Mouse (Mus musculus) lung, postnatal 0 days (tissue): ENCODE data around the gene Gm20388. TPM values are rescaled to one million over a fixed set of nuclear protein-coding genes. Genes with fewer than 3 reads are reported as not detected.
A peak's percentile ranks its signal among the peaks of the same experiment; 100 is the strongest.

ENCODE experiments used
- ATAC-seq: fragments of 200-750 bp; cut with Nextera tagmentation; 2 replicates; pipeline ENCODE4 v1.8.0; 2017; ENCODE audit warnings: moderate library complexity
- DNase-seq: peaks from one replicate; pipeline ENCODE4 v3.0.0-alpha.2; 2016; ENCODE audit warnings: low spot score
- H3K27ac ChIP-seq: fragments of 300-500 bp; sonication (generic); 2 replicates; pipeline ENCODE4 v1.5.1; 2014; ENCODE audit warnings: antibody characterized with exemption, mild to moderate bottlenecking, low read length, mixed read lengths
- H3K27me3 ChIP-seq: fragments of 300-500 bp; sonication (generic); replicated peaks from 2 replicates; pipeline ENCODE4 v1.6.1; 2014; ENCODE audit warnings: low read length, mixed read lengths; ENCODE audit not compliant: insufficient read depth
- H3K36me3 ChIP-seq: fragments of 300-500 bp; sonication (generic); 2 replicates; pipeline ENCODE4 v1.6.1; 2014; ENCODE audit warnings: low read length, mixed read lengths; ENCODE audit not compliant: insufficient read depth
- H3K4me1 ChIP-seq: fragments of 300-500 bp; sonication (generic); 2 replicates; pipeline ENCODE4 v1.6.1; 2014; ENCODE audit warnings: antibody characterized with exemption, low read depth, low read length, mixed read lengths; ENCODE audit not compliant: insufficient read depth
- H3K4me2 ChIP-seq: fragments of 300-500 bp; sonication (generic); replicated peaks from 2 replicates; pipeline ENCODE4 v1.6.1; 2014; ENCODE audit warnings: low read depth, mild to moderate bottlenecking, low read length, moderate library complexity, mixed read lengths
- H3K4me3 ChIP-seq: fragments of 300-500 bp; sonication (generic); 2 replicates; pipeline ENCODE4 v1.5.1; 2014; ENCODE audit warnings: low read depth, low read length
- H3K9ac ChIP-seq: fragments of 300-500 bp; sonication (generic); replicated peaks from 2 replicates; pipeline ENCODE4 v1.6.1; 2014; ENCODE audit warnings: low read depth, mild to moderate bottlenecking
- H3K9me3 ChIP-seq: fragments of 300-500 bp; sonication (generic); 2 replicates; pipeline ENCODE4 v1.6.1; 2016; ENCODE audit warnings: low read length, mixed read lengths
- CTCF ChIP-seq: IDR thresholded peaks from 2 replicates; pipeline ENCODE4 v1.5.1; 2016; ENCODE audit warnings: antibody characterized with exemption, mild to moderate bottlenecking
- EP300 ChIP-seq: IDR thresholded peaks from 2 replicates; pipeline ENCODE4 v1.6.1; 2016; ENCODE audit warnings: antibody characterized with exemption, mild to moderate bottlenecking, control low read depth
- WGBS: fragments of 180-500 bp; shearing (Covaris S2); extraction: QIAGEN DNeasy Blood & Tissue Kit; methylation state at CpG from one replicate; pipeline ENCODE4 v1.1.7; 2014; 5-methylcytosine and 5-hydroxymethylcytosine counted together
- polyA plus RNA-seq: library from polyadenylated mRNA; unstranded; fragments of >200 nt; fragmentation: Nextera tagmentation; extraction: Ambion mirVana; gene quantifications from 2 replicates; pipeline ENCODE4 v1.2.1, GENCODE M21; 2015

Gene Gm20388
- polyA plus RNA-seq, 1 experiment from 2014 or later = not detected

DNA sequence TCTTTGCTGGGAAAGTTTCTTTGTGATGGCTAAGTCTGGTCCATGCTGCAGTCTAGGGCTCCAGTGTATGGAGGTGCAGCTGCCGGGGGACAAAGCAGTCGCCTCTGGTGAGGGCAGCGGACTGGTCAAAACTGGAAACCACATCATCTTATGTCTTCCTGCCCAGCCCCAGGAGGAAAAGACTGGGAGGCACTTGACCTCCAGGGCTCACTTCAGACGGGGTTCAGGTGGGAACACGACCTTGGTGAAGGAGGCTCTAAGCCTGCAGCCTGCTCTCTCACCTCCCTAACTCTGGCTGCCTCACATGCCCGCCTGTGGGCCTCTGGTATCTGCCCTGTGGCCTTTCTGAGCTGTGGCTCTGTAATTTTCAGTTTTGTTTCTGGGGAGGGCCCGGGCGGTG lies 623.4 kb downstream of the Gm20388 start:
- H3K9ac ChIP-seq = no peak overlapping the region
- no peak overlapping the region for H3K4me3 ChIP-seq
- H3K4me2 ChIP-seq = no peak overlapping the region
- WGBS = 63% methylated on average over 8 of the region's 8 CpGs
- DNase-seq (no peak), ATAC-seq (no peak)
- no peaks in the 10 kb centered on the region for H3K36me3 ChIP-seq
- H3K9me3 ChIP-seq = no peaks in the 10 kb centered on the region
- H3K27me3 ChIP-seq = no peaks in the 10 kb centered on the region
- peaks cover 32% of the 10 kb centered on the region for H3K4me1 ChIP-seq
- no peak overlapping the region for H3K27ac ChIP-seq
- TF ChIP-seq EP300 (no peak), CTCF (no peak)

DNA sequence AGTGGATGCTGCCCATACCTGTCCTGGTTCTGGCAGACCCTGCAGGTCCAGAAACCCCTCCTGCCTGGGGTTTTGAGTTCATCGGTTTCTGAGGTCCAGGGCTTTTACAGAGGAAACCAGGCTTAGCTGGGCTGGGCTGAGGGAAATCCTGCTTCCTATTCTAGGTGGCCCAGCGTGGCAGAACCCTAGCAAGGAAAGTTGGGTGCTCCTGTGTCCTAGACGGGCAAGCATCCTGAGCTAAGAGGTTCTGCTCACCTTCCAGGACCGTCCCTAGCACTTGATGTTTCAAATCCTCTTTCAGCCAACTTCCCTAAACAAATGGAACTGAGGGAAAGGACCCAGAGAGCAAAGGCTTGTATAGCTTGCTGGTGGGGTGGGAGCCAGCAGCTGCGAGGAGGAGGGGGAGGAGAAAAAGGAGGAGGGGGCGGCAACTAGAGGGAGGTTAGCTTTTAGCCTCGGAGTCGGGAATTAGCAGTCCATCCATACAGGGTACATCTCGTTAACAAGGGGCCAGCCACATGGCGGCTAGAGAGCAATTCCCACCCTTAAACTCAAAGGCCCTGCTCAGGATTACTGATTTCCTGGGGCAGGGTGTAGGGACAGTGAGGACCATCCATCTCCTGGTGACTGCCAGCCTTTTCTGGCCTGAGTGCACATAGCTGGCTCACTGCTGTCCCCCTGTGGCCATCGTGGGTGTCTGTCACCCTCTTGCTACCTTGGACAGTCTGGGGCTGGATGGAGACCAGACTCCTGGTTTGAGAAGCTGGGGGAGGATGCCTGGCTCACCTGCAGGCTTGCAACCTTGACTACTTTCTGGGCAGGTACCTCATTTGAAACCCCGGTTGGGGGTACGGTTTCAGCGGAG lies 624.1 kb downstream of the Gm20388 start:
- DNase-seq (peak; percentile 95), ATAC-seq (peak; percentile 20)
- Histone ChIP-seq H3K36me3 (no peaks in the 10 kb centered on the region), H3K27me3 (no peaks in the 10 kb centered on the region), H3K9ac (no peak overlapping the region), H3K4me2 (no peak overlapping the region), H3K4me1 (peaks cover 35% of the 10 kb centered on the region), H3K9me3 (no peaks in the 10 kb centered on the region), H3K27ac (no peak overlapping the region), H3K4me3 (no peak overlapping the region)
- 20% methylated on average over 14 of the region's 14 CpGs for whole genome bisulfite sequencing
- TF ChIP-seq CTCF (peak; percentile 100), EP300 (no peak)

DNA sequence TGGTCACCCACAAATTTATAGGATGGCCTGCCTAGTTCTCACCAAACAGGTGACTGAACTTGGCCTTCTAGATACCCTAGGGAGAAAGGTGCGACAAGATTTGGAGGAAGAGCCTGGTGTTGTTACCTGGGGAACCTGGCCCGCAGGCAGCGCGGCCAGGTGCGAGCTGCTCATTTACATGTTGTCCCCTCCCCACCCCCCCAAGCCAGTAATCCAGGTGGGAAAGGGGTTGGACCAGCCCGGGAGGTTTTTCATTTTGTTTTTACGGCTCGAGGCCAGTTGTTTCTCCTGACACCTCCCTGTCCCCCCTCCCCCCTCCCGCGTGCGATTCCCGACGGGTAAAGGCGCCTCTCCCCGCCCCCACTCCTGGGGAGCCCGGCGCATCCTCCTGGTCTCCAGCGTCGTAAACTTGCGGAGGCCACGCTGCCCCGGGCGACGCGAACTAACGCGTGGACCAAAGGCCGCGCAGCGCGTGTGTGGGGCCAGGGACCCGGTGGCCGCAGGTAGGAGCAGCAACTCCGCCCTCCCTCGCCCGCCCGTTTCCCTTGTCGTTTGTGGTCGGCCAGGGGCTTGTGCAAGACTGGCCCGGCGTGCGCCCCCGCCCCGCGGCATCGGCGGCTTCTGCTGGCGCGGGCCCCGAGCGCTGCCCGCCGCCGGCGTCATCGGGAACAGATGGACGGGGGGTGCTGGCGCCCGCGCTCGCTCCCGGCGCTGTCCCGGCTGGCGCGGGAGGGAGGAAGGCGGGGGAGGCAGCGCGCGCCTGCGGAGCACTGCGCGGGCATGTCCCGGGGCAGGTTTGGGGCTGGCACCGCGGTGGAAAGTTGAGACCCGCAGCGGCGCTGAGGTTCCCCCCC lies 625.0 kb downstream of the Gm20388 start:
- peak; percentile 80 for DNase-seq
- H3K4me3 ChIP-seq = peak overlapping the region; percentile 58
- WGBS = under 1% methylated on average over 48 of the region's 79 CpGs
- H3K36me3 ChIP-seq = no peaks in the 10 kb centered on the region
- peaks cover 40% of the 10 kb centered on the region for H3K4me1 ChIP-seq
- no peak for ATAC-seq
- TF ChIP-seq EP300 (no peak), CTCF (no peak)
- H3K27me3 ChIP-seq = no peaks in the 10 kb centered on the region
- peak overlapping the region; percentile 63 for H3K9ac ChIP-seq
- H3K9me3 ChIP-seq = no peaks in the 10 kb centered on the region
- peak overlapping the region; percentile 92 for H3K27ac ChIP-seq
- H3K4me2 ChIP-seq = peak overlapping the region; percentile 98

DNA sequence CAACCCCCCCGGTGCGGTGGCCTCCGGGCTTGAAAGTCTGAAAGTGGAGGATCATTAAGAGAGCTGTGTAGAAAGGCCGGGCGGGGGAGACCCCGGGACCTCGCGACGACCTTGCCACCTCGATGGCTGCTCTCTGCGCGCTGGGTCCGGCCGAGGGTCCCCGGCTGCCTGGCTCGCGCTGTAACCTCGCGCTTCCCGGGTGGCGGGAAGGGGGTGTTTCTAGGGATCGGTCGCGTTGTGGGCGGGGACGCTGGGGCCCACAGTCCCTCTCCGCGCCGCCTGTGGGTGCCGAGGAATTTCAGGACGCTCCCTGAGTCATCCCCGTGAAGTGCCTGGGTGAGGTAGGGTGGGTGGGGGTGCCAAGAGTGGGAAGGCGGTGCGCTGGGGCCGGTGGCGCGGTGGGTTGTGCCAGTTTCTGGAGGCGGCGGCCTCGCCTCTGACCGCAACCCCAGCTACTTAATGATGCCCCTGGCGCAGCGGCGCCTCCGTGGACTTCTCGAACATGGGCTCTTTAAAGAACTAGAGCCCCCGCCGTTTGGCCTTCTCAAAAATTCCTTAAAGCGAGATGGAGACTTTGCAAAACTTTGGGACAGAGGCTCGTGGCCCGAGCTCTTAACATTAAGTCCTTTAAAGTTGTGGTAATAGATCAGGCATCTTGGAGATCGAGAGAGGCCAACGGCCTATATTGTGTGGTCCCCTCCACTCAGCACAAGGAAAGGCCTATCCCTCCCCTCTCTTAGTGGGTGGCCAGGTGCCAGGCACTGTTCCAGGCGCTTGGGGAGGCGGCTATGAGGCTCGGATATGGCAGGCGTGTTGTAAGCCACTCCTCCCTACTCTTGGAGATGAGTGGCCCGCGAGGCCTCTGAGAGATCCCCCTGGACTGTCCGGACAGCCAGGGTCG lies 625.9 kb downstream of the Gm20388 start:
- TF ChIP-seq EP300 = no peak
- TF ChIP-seq CTCF = no peak
- peak overlapping the region; percentile 92 for H3K27ac ChIP-seq
- H3K4me1 ChIP-seq = peaks cover 40% of the 10 kb centered on the region
- WGBS = 1% methylated on average over 51 of the region's 61 CpGs
- peak; percentile 90 for DNase-seq
- H3K9me3 ChIP-seq = no peaks in the 10 kb centered on the region
- no peaks in the 10 kb centered on the region for H3K36me3 ChIP-seq
- H3K4me2 ChIP-seq = peak overlapping the region; percentile 98
- H3K4me3 ChIP-seq = peak overlapping the region; percentile 58
- H3K27me3 ChIP-seq = no peaks in the 10 kb centered on the region
- peak overlapping the region; percentile 63 for H3K9ac ChIP-seq
- peak; percentile 57 for ATAC-seq

- Histone ChIP-seq H3K4me2 (peak overlapping the region; percentile 98), H3K36me3 (no peaks in the 10 kb centered on the region), H3K4me1 (peaks cover 35% of the 10 kb centered on the region), H3K9me3 (no peaks in the 10 kb centered on the region), H3K9ac (peak overlapping the region; percentile 63), H3K4me3 (peak overlapping the region; percentile 58), H3K27me3 (no peaks in the 10 kb centered on the region), H3K27ac (peak overlapping the region; percentile 92)
- DNase-seq = peak; percentile 94
- under 1% methylated on average over 56 of the region's 79 CpGs for WGBS
- TF ChIP-seq CTCF = no peak
- no peak for TF ChIP-seq EP300
- peak; percentile 66 for ATAC-seq
These were observed 626.7 kb downstream of the Gm20388 start for GRCm38 (mm10) chr8:120537207-120537817.
